In the genomic region with DNA sequence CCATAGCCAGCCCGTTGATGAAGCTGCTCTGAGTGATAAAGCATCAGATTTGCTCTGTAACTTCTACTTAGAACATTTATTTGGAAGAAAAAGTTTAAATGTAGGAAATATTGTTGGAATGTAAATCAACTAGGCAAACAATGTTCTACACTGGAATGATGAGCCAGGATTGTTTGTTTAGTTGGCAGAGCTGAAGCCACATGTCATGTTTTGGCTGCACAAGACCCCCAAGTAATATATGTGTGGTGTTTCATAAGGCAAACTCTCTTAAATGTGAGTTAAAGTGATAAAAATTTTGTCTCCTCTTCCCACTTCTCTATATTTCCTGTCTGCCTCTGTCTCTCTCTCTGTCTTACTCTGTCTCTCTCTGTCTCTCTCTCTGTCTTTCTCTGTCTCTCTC, we compare ENCODE assay signal across 21 mouse cellular contexts.
DNase-seq lines count a peak whose midpoint lies in the region; ATAC-seq and TF ChIP-seq lines count a peak whose summit lies in the region.
"Had no signal": no experiment of that assay in that cellular context is flagged by ENCODE, and none has a peak within 500 bp of the region (broad histone marks: within the 10 kb centered on the region; RNA-seq: fewer than 3 reads in every experiment).

No protein-coding gene starts in this region.

- ATAC-seq in hindbrain, postnatal 0 days, result no peak
- ATAC-seq in hindbrain, embryonic 16.5 days, result no peak
- no peak for ATAC-seq in lung, embryonic 14.5 days (ENCODE audit: insufficient read depth)
- no peak for ATAC-seq in lung, postnatal 0 days
- no peak for ATAC-seq in intestine, embryonic 15.5 days
- ATAC-seq: activated CD4-positive, CD25-positive, alpha-beta regulatory T cell, adult 4 months; forebrain, embryonic 13.5 days; forebrain, embryonic 15.5 days; forebrain, postnatal 0 days; Patski had no signal

- no peaks in the 10 kb centered on the region for H3K36me3 ChIP-seq in hindbrain, postnatal 0 days (ENCODE audit: insufficient read depth, low read length)
- H3K36me3 ChIP-seq in hindbrain, embryonic 16.5 days (ENCODE audit: control insufficient read depth, insufficient read depth, low read length), result no peaks in the 10 kb centered on the region
- H3K36me3 ChIP-seq in lung, embryonic 14.5 days (ENCODE audit: insufficient read depth), result no peaks in the 10 kb centered on the region
- H3K36me3 ChIP-seq in lung, postnatal 0 days (ENCODE audit: insufficient read depth, low read length), result no peaks in the 10 kb centered on the region
- no peaks in the 10 kb centered on the region for H3K36me3 ChIP-seq in intestine, embryonic 15.5 days
- H3K36me3 ChIP-seq: embryonic facial prominence, embryonic 13.5 days; forebrain, embryonic 15.5 days had no signal

- H3K4me1 ChIP-seq in hindbrain, postnatal 0 days (ENCODE audit: insufficient read depth, low read length), result no peaks in the 10 kb centered on the region
- no peaks in the 10 kb centered on the region for H3K4me1 ChIP-seq in hindbrain, embryonic 16.5 days (ENCODE audit: control insufficient read depth, insufficient read depth, low read depth, low read length)
- H3K4me1 ChIP-seq in lung, embryonic 14.5 days (ENCODE audit: insufficient read depth), result no peaks in the 10 kb centered on the region
- H3K4me1 ChIP-seq in lung, postnatal 0 days (ENCODE audit: insufficient read depth, low read depth, low read length), result no peaks in the 10 kb centered on the region; the same call in 1 of the 2 replicates
- H3K4me1 ChIP-seq in intestine, embryonic 15.5 days (replicated peaks), result 0 out of 2 replicates have a peak, but pooled peaks cover 2% of the 10 kb centered on the region
- H3K4me1 ChIP-seq: embryonic facial prominence, embryonic 13.5 days had no signal

- no peak for TF ChIP-seq EP300 in lung, postnatal 0 days (IDR thresholded peaks at IDR 0.05)

- no peak overlapping the region for H3K9ac ChIP-seq in hindbrain, postnatal 0 days (replicated peaks; ENCODE audit: low read length)
- H3K9ac ChIP-seq in hindbrain, embryonic 16.5 days (ENCODE audit: low read depth, low read length), result no peak overlapping the region
- H3K9ac ChIP-seq in lung, embryonic 14.5 days, result no peak overlapping the region
- H3K9ac ChIP-seq in lung, postnatal 0 days (replicated peaks; ENCODE audit: low read depth), result no peak overlapping the region
- no peak overlapping the region for H3K9ac ChIP-seq in intestine, embryonic 15.5 days
- H3K9ac ChIP-seq: embryonic facial prominence, embryonic 13.5 days; forebrain, embryonic 13.5 days; forebrain, embryonic 15.5 days; forebrain, postnatal 0 days had no signal

- no peak overlapping the region for H3K4me3 ChIP-seq in hindbrain, postnatal 0 days (ENCODE audit: low read length)
- no peak overlapping the region for H3K4me3 ChIP-seq in hindbrain, embryonic 16.5 days (ENCODE audit: low read length)
- no peak overlapping the region for H3K4me3 ChIP-seq in lung, embryonic 14.5 days (ENCODE audit: low read depth, low read length)
- no peak overlapping the region for H3K4me3 ChIP-seq in lung, postnatal 0 days (ENCODE audit: low read depth, low read length)
- no peak overlapping the region for H3K4me3 ChIP-seq in intestine, embryonic 15.5 days (replicated peaks)
- H3K4me3 ChIP-seq: embryonic facial prominence, embryonic 13.5 days; forebrain, embryonic 13.5 days; forebrain, embryonic 15.5 days had no signal

- H3K4me2 ChIP-seq in hindbrain, postnatal 0 days (ENCODE audit: low read depth, low read length), result no peak overlapping the region
- H3K4me2 ChIP-seq in hindbrain, embryonic 16.5 days (ENCODE audit: low read length), result no peak overlapping the region
- no peak overlapping the region for H3K4me2 ChIP-seq in lung, embryonic 14.5 days
- H3K4me2 ChIP-seq in lung, postnatal 0 days (replicated peaks; ENCODE audit: low read depth, low read length), result no peak overlapping the region
- H3K4me2 ChIP-seq in intestine, embryonic 15.5 days (replicated peaks), result no peak overlapping the region
- H3K4me2 ChIP-seq: embryonic facial prominence, embryonic 13.5 days; forebrain, embryonic 13.5 days; forebrain, embryonic 15.5 days had no signal

- WGBS in hindbrain, postnatal 0 days, result 54% methylated on average over 1 of the region's 1 CpGs
- 53% methylated on average over 1 of the region's 1 CpGs for WGBS in hindbrain, embryonic 16.5 days
- WGBS in lung, embryonic 14.5 days, result 43% methylated on average over 1 of the region's 1 CpGs
- WGBS in lung, postnatal 0 days, result 68% methylated on average over 1 of the region's 1 CpGs
- 38% methylated on average over 1 of the region's 1 CpGs for WGBS in intestine, embryonic 15.5 days

- no peak for DNase-seq in hindbrain, postnatal 0 days (ENCODE audit: low spot score)
- DNase-seq in lung, embryonic 14.5 days, result peak; percentile 60
- no peak for DNase-seq in lung, postnatal 10 days
- DNase-seq in lung, postnatal 0 days (ENCODE audit: low spot score), result peak; percentile 23
- DNase-seq in lung, postnatal 25 days (ENCODE audit: low spot score), result no peak
- DNase-seq: adrenal gland, adult 8-10 months; adrenal gland, postnatal 14 days; adrenal gland, postnatal 36 days; cerebellum, adult 11-12 months; cerebellum, adult 2 months; cerebellum, adult 9-10 months; cerebellum, postnatal 10 days; cerebellum, postnatal 25 days; forebrain, postnatal 0 days had no signal

- TF ChIP-seq CTCF in hindbrain, postnatal 0 days (IDR thresholded peaks at IDR 0.05; ENCODE audit: low read depth), result no peak
- no peak for TF ChIP-seq CTCF in lung, embryonic 14.5 days (IDR thresholded peaks at IDR 0.05; ENCODE audit: low read depth)
- no peak for TF ChIP-seq CTCF in lung, postnatal 0 days (IDR thresholded peaks at IDR 0.05)

- H3K27me3 ChIP-seq in hindbrain, postnatal 0 days (ENCODE audit: insufficient read depth, low read length), result no peaks in the 10 kb centered on the region
- H3K27me3 ChIP-seq in hindbrain, embryonic 16.5 days (replicated peaks; ENCODE audit: control insufficient read depth, insufficient read depth, low read length), result no peaks in the 10 kb centered on the region
- no peaks in the 10 kb centered on the region for H3K27me3 ChIP-seq in lung, embryonic 14.5 days (ENCODE audit: insufficient read depth, low read length)
- H3K27me3 ChIP-seq in lung, postnatal 0 days (replicated peaks; ENCODE audit: insufficient read depth, low read length), result no peaks in the 10 kb centered on the region
- H3K27me3 ChIP-seq in intestine, embryonic 15.5 days (replicated peaks), result no peaks in the 10 kb centered on the region
- H3K27me3 ChIP-seq: embryonic facial prominence, embryonic 13.5 days; forebrain, embryonic 13.5 days; forebrain, embryonic 15.5 days; Patski had no signal

- H3K9me3 ChIP-seq in hindbrain, postnatal 0 days (ENCODE audit: low read length), result no peaks in the 10 kb centered on the region
- H3K9me3 ChIP-seq in hindbrain, embryonic 16.5 days (ENCODE audit: control insufficient read depth, low read length), result no peaks in the 10 kb centered on the region
- no peaks in the 10 kb centered on the region for H3K9me3 ChIP-seq in lung, embryonic 14.5 days (ENCODE audit: low read depth, low read length)
- H3K9me3 ChIP-seq in lung, postnatal 0 days (ENCODE audit: low read length), result no peaks in the 10 kb centered on the region
- H3K9me3 ChIP-seq in intestine, embryonic 15.5 days, result no peaks in the 10 kb centered on the region
- H3K9me3 ChIP-seq: embryonic facial prominence, embryonic 13.5 days; forebrain, embryonic 13.5 days; forebrain, embryonic 15.5 days had no signal

- 0 out of 2 replicates have a peak overlapping the region, but pooled peaks have one; percentile 3 for H3K27ac ChIP-seq in hindbrain, postnatal 0 days
- H3K27ac ChIP-seq in hindbrain, embryonic 16.5 days (ENCODE audit: low read depth, low read length), result no peak overlapping the region
- no peak overlapping the region for H3K27ac ChIP-seq in lung, embryonic 14.5 days (ENCODE audit: low read depth)
- H3K27ac ChIP-seq in lung, postnatal 0 days (ENCODE audit: low read length), result no peak overlapping the region
- H3K27ac ChIP-seq in intestine, embryonic 15.5 days, result no peak overlapping the region
- H3K27ac ChIP-seq: embryonic facial prominence, embryonic 13.5 days; forebrain, embryonic 13.5 days; forebrain, embryonic 15.5 days had no signal

Comparison
In these comparisons a context has a peak if more than half of its experiments do, and no peak if none do; other contexts are left out.
1. DNase-seq: peak in lung, embryonic 14.5 days (single experiment) and lung, postnatal 0 days (single experiment); none in hindbrain, postnatal 0 days (single experiment), lung, postnatal 10 days (single experiment) and lung, postnatal 25 days (single experiment).